Mouse (Mus musculus) c-Kit-positive CD71-positive TER-119-negative erythroid progenitor cells, embryonic 14.5 days (primary cell): ENCODE measurements around the gene 4933409G03Rik.
A peak's percentile ranks its signal among the peaks of the same experiment; 100 is the strongest.
"Not testable (repeated sequence)": the region's sequence is repeated elsewhere in the genome, so short reads cannot be mapped to it uniquely, and the experiment has no call there.

Source experiments
- DNase-seq: peaks from one replicate; pipeline ENCODE4 v3.0.0-alpha.2; 2013; ENCODE audit warnings: low read depth

The 4933409G03Rik gene

GRCm38 (mm10) chr2:68582113-68582512, at the start of gene 4933409G03Rik:
Gene 4933409G03Rik (plus strand): TSS chr2:68582413.
- DNase-seq, result no peak

GRCm38 (mm10) chr2:68544190-68544589, 38.0 kb upstream of the 4933409G03Rik start:
- no peak for DNase-seq

GRCm38 (mm10) chr2:68560821-68561220, 21.4 kb upstream of the 4933409G03Rik start:
- no peak for DNase-seq

GRCm38 (mm10) chr2:68563331-68563730, 18.9 kb upstream of the 4933409G03Rik start:
- DNase-seq, result peak; percentile 9

GRCm38 (mm10) chr2:68568361-68568760, 13.9 kb upstream of the 4933409G03Rik start:
- DNase-seq, result no peak

- DNase-seq, result peak; percentile 1
Observed at GRCm38 (mm10) chr2:68572340-68572739, 9.9 kb upstream of the 4933409G03Rik start.

GRCm38 (mm10) chr2:68592765-68593164, 10.6 kb downstream of the 4933409G03Rik start:
- no peak for DNase-seq

- DNase-seq, result not testable (repeated sequence)
Observed at GRCm38 (mm10) chr2:68656186-68656585, 74.0 kb downstream of the 4933409G03Rik start, which contains the start of gene 4932414N04Rik. Gene 4932414N04Rik (plus strand): TSS chr2:68656486.
